Mouse (Mus musculus) adrenal gland, postnatal 10 days (tissue): ENCODE results near the gene Rbfox1. TPM values are rescaled to one million over a fixed set of nuclear protein-coding genes. Genes with fewer than 3 reads are reported as not detected.

Experiments used
- DNase-seq: peaks from one replicate; pipeline ENCODE4 v3.0.0; 2021; ENCODE audit warnings: mixed read lengths
- total RNA-seq, 2 experiments: library from RNA; stranded (reverse); gene quantifications; 2 replicates each; pipeline ENCODE4 v1.2.3; 2021

Gene Rbfox1
- total RNA-seq, 2 experiments from 2014 or later: 5.0 to 12.9 TPM

GRCm38 (mm10) chr16:6927661-6928060, 1042.5 kb downstream of the Rbfox1 start:
- no peak for DNase-seq

DNA sequence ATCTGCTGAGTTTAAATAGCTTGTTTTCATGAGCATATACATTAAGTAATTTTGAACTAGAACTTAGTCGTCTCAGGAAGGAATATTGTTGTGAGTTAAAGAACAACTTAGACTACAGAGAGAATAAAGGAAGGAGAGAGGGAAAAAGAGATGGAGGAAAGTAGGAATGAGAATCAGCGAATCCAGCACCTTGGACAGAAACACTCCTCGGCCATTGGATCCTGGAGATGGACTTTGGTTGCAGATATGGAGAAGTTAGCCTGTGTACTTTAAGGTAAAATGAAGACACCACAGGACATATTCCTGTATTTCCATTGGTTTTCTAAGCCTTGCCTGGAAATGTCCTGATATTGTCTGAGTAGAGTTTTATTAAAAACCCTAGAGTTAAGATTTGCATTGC, 1045.6 kb downstream of the Rbfox1 start:
- DNase-seq: no peak

DNA sequence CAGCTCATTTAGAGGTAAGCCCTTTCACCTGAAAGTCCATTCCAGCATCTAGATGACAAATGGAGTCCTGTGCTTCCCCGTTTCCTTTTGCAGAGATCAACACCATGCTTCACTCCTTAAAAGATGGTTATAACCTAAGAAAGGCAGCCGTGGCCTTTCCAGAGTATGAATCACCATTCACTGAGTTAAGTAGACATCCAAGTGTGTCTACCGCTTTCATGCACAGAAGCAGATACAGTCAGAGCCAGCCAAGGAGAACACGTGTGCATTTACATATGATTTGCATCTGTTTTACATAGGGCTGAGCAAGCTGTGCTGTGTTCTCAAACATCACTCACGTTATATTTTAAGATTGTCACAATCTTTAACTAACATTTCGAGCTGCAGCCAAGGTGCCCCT, 1061.0 kb downstream of the Rbfox1 start:
- no peak for DNase-seq

DNA sequence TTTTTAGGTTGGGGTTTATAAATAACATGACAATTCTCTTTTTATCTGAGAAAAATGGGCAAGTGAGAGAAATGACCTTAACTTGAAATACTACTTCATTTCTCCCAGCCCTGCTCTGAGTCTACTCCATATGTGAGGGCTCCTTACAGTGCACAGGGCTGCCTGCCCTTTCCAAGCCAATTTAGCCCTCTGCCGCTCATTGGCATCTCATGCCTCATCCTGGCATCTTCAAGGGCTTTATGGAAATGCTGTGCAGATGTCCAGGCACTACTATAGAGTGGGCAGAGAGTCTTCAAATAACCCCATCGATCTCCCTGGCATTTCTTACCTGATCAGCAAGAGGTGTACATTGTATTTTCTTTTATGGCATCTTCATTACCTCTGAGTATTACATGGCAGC, 1064.5 kb downstream of the Rbfox1 start:
- no peak for DNase-seq

GRCm38 (mm10) chr16:6955102-6955675, 1070.0 kb downstream of the Rbfox1 start:
- no peak for DNase-seq

DNA sequence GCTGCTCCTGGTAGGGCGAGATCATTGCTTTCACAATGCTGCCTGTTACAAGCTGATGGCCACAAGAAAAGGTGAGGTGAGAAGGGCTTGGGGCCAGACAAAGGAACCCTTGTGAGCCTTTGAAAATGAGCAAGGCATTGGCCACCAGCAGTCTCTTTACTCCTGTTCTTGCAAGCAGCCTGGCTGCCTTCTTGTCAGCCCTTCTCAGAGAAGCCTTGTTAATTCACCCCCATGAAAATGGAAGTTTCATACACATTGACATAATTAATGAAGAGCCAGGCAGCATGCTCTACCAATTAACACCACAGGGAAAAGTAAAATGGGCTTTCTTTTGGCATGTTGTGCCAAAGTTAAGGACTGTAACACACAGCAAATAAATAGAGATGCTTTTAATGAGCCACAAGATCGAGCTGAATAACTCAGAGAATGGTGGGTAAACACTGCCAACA, 1076.8 kb downstream of the Rbfox1 start:
- DNase-seq: no peak

GRCm38 (mm10) chr16:6962508-6962907, 1077.4 kb downstream of the Rbfox1 start:
- no peak for DNase-seq

- peak; percentile 15 for DNase-seq
These were observed 1078.4 kb downstream of the Rbfox1 start for GRCm38 (mm10) chr16:6963533-6963932.

DNA sequence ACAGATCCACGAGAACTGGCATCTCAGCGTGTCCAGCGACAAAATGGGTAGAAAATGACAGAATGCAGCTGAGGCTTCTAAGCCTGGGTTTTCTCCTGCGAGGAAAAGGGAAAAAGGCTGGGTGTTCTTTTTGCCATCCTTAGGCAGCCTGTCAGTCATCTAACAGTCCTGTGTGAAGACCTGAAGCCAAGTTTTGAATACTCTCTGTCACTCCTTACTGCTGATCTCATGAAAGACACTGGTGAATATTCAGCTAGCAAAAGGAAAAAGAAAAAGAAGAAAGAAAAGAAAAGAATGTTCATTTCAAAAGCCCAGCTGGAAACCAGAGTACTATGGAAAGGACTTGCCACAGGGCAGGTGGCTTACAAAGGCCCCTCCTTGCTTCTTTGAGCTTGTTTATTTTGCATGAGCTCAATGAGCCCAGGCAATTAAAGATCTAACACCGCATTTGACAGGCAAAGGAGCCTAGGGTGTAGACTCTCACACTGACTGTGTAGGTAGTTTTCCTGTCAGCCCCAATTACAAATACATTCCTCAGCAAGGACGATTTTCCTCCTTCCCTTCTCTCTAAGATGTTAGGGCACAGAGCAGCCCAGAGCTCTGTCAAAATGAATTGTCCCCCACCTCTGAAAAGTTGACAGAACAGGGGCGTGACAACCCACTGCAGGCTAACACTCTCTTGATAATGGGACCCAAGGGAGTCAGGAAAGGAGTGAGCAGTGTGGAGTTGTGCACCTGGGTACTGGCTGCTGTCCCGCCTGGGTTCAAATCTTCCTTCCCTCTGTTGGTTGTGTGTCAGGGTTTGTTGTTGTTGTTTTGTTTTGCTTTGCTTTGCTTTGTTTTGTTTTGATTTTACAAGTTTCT, 1079.8 kb downstream of the Rbfox1 start:
- DNase-seq: no peak

- no peak for DNase-seq
These were observed 1084.8 kb downstream of the Rbfox1 start for GRCm38 (mm10) chr16:6969986-6970385.

GRCm38 (mm10) chr16:6976341-6976740, 1091.2 kb downstream of the Rbfox1 start:
- DNase-seq: no peak

- DNase-seq: no peak
These were observed 1098.8 kb downstream of the Rbfox1 start for GRCm38 (mm10) chr16:6983947-6984346.

- DNase-seq: no peak
These were observed 1100.9 kb downstream of the Rbfox1 start for GRCm38 (mm10) chr16:6986031-6986430.

DNA sequence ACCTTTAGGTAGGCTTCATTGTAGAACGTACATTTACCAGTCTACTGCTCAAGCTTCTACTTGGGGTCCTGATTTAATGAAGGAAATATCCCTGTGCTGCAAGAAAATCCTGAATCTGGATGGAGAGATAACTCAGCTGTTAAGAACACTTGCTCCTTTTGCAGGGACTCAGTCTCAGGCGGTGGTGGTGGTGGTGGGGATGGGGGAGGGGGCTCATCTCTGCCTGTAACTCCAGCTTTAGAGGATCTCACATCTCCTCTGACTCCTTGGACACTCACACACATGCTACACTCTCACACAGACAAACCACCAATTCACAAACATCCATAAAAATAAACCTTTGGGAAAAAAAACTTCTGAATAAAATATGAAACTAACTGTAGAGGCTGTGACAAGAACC, 1101.3 kb downstream of the Rbfox1 start:
- DNase-seq: no peak

GRCm38 (mm10) chr16:6992251-6992650, 1107.1 kb downstream of the Rbfox1 start:
- no peak for DNase-seq

GRCm38 (mm10) chr16:6993180-6993579, 1108.0 kb downstream of the Rbfox1 start:
- no peak for DNase-seq

GRCm38 (mm10) chr16:6997109-6997508, 1112.0 kb downstream of the Rbfox1 start:
- DNase-seq: no peak

DNA sequence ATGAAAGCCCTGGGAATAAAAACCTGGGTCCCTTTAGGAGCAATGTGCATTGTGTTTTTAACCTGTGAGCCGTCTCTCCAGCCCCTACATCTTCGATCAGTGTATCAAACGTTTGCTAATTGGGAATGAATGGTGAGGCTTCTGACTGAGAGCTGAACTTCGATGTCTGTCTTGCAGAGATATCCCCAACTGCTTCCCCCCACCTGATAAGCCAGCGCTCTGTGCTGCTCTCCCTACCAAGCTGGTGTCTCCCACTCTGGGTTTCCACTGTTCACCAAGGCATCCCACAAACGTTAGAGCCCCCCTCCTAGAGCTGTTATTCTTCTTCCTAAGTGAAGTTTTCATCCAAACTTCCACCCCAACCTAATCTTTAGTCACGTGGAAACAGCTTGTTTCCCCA, 1112.7 kb downstream of the Rbfox1 start:
- no peak for DNase-seq

DNA sequence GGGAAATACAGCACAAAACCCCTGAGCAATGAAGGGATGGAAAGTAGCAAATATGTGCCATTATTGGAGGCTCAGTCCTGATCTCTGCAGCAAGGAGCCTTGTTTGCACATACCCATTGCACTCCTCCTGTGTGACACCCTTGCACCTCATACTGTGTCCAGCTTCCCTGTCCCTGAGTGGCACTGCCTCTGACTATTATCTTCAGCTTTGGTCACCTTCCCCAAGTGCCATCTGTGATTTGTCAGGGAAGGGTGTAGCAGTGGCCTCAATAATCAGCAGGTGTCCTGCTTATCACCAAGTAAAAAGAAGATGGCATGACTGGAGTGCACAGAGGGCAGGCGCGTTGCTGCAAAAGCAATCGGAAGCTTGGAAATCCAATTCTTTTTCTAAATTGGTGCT, 1119.4 kb downstream of the Rbfox1 start:
- no peak for DNase-seq

GRCm38 (mm10) chr16:7005478-7005877, 1120.3 kb downstream of the Rbfox1 start:
- peak; percentile 18 for DNase-seq

DNA sequence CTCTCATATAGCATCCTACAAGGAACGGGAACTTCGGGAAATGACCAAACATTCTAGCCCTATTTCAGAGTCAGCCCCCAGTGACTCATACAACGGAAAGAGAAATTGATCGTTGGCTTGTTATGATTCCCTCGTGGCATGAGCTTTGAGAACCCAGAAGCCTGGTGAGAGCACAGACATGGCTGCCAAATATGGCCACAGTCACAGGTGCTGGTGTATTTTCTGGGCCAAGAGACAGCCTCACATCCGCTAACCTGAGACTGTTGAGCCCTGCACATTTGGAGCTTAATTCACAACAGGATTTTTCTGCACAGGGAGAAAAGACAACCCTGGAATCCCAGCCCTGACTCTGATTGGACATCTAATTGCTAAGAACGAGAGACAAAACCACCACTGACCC, 1132.2 kb downstream of the Rbfox1 start:
- DNase-seq: no peak

DNA sequence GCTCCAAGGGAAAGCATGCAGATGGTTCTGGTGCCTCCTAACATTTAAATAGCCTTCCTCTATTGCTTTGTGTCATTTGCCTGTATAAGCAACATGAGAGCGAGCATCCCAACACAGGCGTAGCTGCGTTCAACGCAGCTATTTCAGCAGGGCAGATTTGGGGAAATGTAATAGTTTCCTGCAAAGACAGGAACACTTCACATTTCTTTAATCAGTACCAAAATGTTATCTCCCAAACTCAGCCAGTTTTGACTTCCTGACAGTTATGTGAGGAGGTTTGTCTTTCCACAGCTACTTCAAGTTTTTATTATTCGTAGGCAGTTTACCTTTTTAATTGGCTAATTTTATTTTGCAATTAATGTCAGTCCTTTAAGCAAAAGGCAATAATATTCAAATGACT, 1149.1 kb downstream of the Rbfox1 start:
- no peak for DNase-seq

DNA sequence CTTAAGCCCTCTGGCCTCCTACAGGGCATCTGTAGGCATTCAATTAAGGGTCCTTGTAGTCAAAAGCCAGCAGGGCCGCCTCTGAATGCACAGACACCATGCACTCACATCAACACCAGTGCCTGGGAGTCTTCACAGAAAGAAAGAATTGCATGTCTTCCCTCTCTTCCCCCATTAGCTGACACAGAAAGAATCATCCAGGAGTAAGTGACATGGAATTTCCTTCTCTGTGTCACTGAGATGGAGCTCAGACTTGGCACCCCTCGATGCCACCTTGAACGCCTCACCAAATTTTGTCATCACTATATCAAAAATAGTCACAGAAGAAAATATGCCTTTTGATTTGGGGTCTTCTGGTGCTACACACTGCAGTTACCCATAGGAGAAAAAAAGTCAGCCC, 1151.4 kb downstream of the Rbfox1 start:
- no peak for DNase-seq

- DNase-seq: no peak
These were observed 1151.8 kb downstream of the Rbfox1 start for GRCm38 (mm10) chr16:7036988-7037387.
